Mouse (Mus musculus): ENCODE data around the gene Susd6.

DNA sequence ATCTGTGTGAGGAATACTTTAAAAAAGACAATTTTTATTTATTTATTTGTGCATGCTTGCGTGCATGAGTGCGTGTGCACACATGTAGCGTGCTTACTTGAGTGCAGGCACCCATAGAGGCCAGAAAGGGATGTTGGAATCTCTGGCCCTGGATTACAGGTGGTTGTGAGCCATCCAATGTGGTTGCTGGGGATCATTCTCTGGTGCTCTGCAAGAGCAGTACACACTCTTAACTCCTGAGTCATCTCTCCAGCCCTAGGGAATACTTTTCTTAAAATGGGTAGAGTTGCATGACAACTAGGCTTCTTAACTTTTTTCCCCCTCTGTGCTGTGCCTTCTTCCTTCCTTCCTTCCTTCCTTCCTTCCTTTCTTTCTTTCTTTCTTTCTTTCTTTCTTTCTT is 9.8 kb downstream of the Susd6 start:
- TF ChIP-seq MAFK (IDR thresholded peaks at IDR 0.05; ENCODE audit: insufficient replicate concordance, low read length) (no peak), NRF1 (IDR thresholded peaks at IDR 0.05; ENCODE audit: low read depth, low read length) (no peak), MYC (IDR thresholded peaks at IDR 0.05; ENCODE audit: low read depth, low read length) (no peak), RCOR1 (conservative IDR thresholded peaks at IDR 0.05; ENCODE audit: low read depth, low read length) (no peak)

Data from CH12.LX (cell line).